Mouse (Mus musculus) hindbrain, embryonic 16.5 days (tissue): ENCODE results near the gene Mrpl47. TPM values are rescaled to one million over a fixed set of nuclear protein-coding genes. Genes with fewer than 3 reads are reported as not detected.
"Not testable (repeated sequence)": the region's sequence is repeated elsewhere in the genome, so short reads cannot be mapped to it uniquely, and the experiment has no call there.

Experiments
- ATAC-seq: fragments of 200-750 bp; cut with Nextera tagmentation; 2 replicates; pipeline ENCODE4 v1.8.0; 2017; ENCODE audit warnings: moderate TSS enrichment, moderate library complexity
- H3K27ac ChIP-seq: fragments of 300-500 bp; sonication (generic); 2 replicates; pipeline ENCODE4 v1.5.1; 2014; ENCODE audit warnings: low read depth, mild to moderate bottlenecking, control low read depth, low read length, moderate library complexity
- H3K27me3 ChIP-seq: fragments of 300-500 bp; sonication (generic); replicated peaks from 2 replicates; pipeline ENCODE4 v1.6.1; 2014; ENCODE audit warnings: low read length; ENCODE audit not compliant: control insufficient read depth, insufficient read depth
- H3K36me3 ChIP-seq: fragments of 300-500 bp; sonication (generic); 2 replicates; pipeline ENCODE4 v1.6.1; 2014; ENCODE audit warnings: mild to moderate bottlenecking, low read length, moderate library complexity, mixed read lengths; ENCODE audit not compliant: control insufficient read depth, insufficient read depth
- H3K4me1 ChIP-seq: fragments of 300-500 bp; sonication (generic); 2 replicates; pipeline ENCODE4 v1.6.1; 2014; ENCODE audit warnings: low read depth, low read length; ENCODE audit not compliant: control insufficient read depth, insufficient read depth
- H3K4me2 ChIP-seq: fragments of 300-500 bp; sonication (generic); 2 replicates; pipeline ENCODE4 v1.6.1; 2014; ENCODE audit warnings: mild to moderate bottlenecking, low read length, control low read depth, moderate library complexity
- H3K4me3 ChIP-seq: fragments of 300-500 bp; sonication (generic); 2 replicates; pipeline ENCODE4 v1.5.1; 2014; ENCODE audit warnings: mild to moderate bottlenecking, low read length, control low read depth, moderate library complexity
- H3K9ac ChIP-seq: fragments of 300-500 bp; sonication (generic); 2 replicates; pipeline ENCODE4 v1.6.1; 2014; ENCODE audit warnings: low read depth, mild to moderate bottlenecking, control low read depth, low read length, moderate library complexity
- H3K9me3 ChIP-seq: fragments of 300-500 bp; sonication (generic); 2 replicates; pipeline ENCODE4 v1.6.1; 2014; ENCODE audit warnings: mild to moderate bottlenecking, low read length, moderate library complexity; ENCODE audit not compliant: control insufficient read depth
- WGBS: fragments of 180-500 bp; shearing (Covaris S2); extraction: QIAGEN DNeasy Blood & Tissue Kit; methylation state at CpG from one replicate; pipeline ENCODE4 v1.1.7; 2014; 5-methylcytosine and 5-hydroxymethylcytosine counted together
- polyA plus RNA-seq: library from polyadenylated mRNA; unstranded; fragments of >200 nt; fragmentation: Nextera tagmentation; extraction: Ambion mirVana; gene quantifications from 2 replicates; pipeline ENCODE4 v1.2.1, GENCODE M21; 2015

The Mrpl47 gene
- polyA plus RNA-seq, 1 experiment from 2014 or later, result 30.5 TPM

DNA sequence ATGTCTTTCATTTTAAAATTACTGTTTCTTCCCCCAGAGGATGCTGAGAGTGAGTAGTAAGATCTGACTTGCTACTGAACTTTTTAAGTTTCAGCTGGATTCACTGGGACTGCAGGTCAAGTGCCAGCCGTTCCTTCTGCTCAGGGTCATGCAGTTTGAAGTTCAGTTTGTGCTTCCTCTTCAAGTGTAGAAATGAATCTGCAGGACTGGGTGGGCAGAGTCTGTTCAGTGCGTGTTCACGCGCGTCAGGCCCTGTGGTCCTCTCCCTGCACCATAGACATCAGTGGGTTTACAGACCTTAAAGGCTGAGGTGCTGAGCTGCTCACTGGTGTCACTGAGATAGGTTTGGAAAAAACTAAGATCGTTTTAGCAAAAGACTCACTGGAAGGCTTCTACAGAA, 7.6 kb upstream of the Mrpl47 start:
- no peak overlapping the region for H3K4me2 ChIP-seq
- H3K36me3 ChIP-seq, result peaks cover 29% of the 10 kb centered on the region
- no peak for ATAC-seq
- H3K9ac ChIP-seq, result no peak overlapping the region
- H3K4me3 ChIP-seq, result no peak overlapping the region
- no peaks in the 10 kb centered on the region for H3K9me3 ChIP-seq
- no peaks in the 10 kb centered on the region for H3K27me3 ChIP-seq
- H3K27ac ChIP-seq, result no peak overlapping the region
- 95% methylated on average over 6 of the region's 6 CpGs for WGBS
- H3K4me1 ChIP-seq, result no peaks in the 10 kb centered on the region

DNA sequence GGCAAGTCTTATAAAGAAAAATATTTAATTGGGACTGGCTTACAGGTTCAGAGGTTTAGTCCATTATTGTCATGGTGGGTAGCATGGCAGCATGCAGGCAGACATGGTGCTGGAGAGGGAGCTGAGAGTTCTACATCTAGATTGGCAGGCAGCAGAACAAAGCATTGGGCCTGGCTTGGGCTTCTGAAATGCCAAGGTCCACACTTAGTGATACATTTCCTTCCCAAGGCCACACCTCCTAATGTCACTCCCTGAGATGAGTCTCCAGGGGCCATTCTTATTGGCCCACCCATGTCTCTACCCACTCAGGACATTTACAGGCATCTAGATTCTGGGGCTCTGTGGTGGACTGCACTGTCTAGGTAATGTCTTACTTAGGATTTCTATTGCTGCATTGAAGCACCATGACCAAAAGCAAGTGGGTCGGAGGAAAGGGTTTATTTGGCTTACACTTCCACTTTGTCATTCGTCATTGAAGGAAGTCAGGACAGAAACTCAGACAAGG, 4.9 kb upstream of the Mrpl47 start:
- Histone ChIP-seq H3K36me3 (peaks cover 16% of the 10 kb centered on the region), H3K27me3 (no peaks in the 10 kb centered on the region), H3K27ac (no peak overlapping the region), H3K9me3 (no peaks in the 10 kb centered on the region), H3K9ac (no peak overlapping the region), H3K4me2 (no peak overlapping the region), H3K4me3 (no peak overlapping the region), H3K4me1 (peaks cover 10% of the 10 kb centered on the region)
- 91% methylated on average over 2 of the region's 2 CpGs for WGBS
- no peak for ATAC-seq

- 97% methylated on average over 5 of the region's 5 CpGs for WGBS
- H3K36me3 ChIP-seq, result peaks cover 8% of the 10 kb centered on the region; the same call in 1 of the 2 replicates
- no peaks in the 10 kb centered on the region for H3K9me3 ChIP-seq
- ATAC-seq, result no peak
- H3K4me2 ChIP-seq, result no peak overlapping the region
- no peak overlapping the region for H3K27ac ChIP-seq
- peaks cover 17% of the 10 kb centered on the region for H3K4me1 ChIP-seq
- no peak overlapping the region for H3K9ac ChIP-seq
- H3K4me3 ChIP-seq, result no peak overlapping the region
- H3K27me3 ChIP-seq, result no peaks in the 10 kb centered on the region
Observed at GRCm38 (mm10) chr3:32738549-32738948, 1.1 kb upstream of the Mrpl47 start.

GRCm38 (mm10) chr3:32736244-32737171, 897 bp downstream of the Mrpl47 start, which contains the start of gene Ndufb5:
Gene Ndufb5, plus strand, starts transcription at chr3:32736990.
- peak within 1 kb of the TSS; percentile 82 for H3K4me3 ChIP-seq
- ATAC-seq, result peak; percentile 99
- H3K4me2 ChIP-seq, result peak within 1 kb of the TSS; percentile 69
- peak within 1 kb of the TSS; percentile 92 for H3K27ac ChIP-seq
- H3K4me1 ChIP-seq, result peaks cover 17% of the 10 kb centered on the region
- no peaks in the 10 kb centered on the region for H3K9me3 ChIP-seq
- peak within 1 kb of the TSS; percentile 85 for H3K9ac ChIP-seq
- H3K27me3 ChIP-seq, result no peaks in the 10 kb centered on the region
- WGBS, result under 1% methylated on average over 62 of the region's 62 CpGs
- H3K36me3 ChIP-seq, result peaks cover 17% of the 10 kb centered on the region

DNA sequence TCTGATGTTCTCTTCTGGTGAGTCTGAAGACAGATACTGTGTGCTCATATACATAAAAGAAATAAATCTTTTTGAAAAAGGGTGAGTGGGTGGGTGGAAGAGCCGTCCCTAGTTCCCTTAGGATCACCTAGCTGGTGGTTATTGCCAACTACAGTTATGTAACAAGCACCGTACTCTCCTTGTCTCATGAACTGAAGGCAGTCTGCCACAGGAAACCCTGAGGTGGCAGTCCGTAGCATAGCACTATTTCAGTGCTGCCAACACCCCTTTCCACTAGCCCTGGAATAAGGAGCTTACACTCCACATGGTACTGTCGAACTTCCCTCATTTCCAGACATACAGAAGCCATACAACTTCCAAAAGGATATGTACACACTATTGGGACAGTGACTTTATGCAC, 9.5 kb downstream of the Mrpl47 start:
- H3K4me1 ChIP-seq, result no peaks in the 10 kb centered on the region
- H3K9me3 ChIP-seq, result no peaks in the 10 kb centered on the region
- ATAC-seq, result no peak
- H3K27ac ChIP-seq, result no peak overlapping the region
- H3K9ac ChIP-seq, result no peak overlapping the region
- H3K4me2 ChIP-seq, result no peak overlapping the region
- H3K27me3 ChIP-seq, result no peaks in the 10 kb centered on the region
- no peak overlapping the region for H3K4me3 ChIP-seq
- peaks cover 64% of the 10 kb centered on the region for H3K36me3 ChIP-seq
- WGBS, result 90% methylated on average over 4 of the region's 4 CpGs

- H3K27me3 ChIP-seq, result no peaks in the 10 kb centered on the region
- no peaks in the 10 kb centered on the region for H3K9me3 ChIP-seq
- no peaks in the 10 kb centered on the region for H3K4me1 ChIP-seq
- no peak for ATAC-seq
- H3K4me3 ChIP-seq, result no peak overlapping the region
- H3K4me2 ChIP-seq, result no peak overlapping the region
- H3K36me3 ChIP-seq, result peaks cover 61% of the 10 kb centered on the region
- WGBS, result 91% methylated on average over 5 of the region's 5 CpGs
- no peak overlapping the region for H3K27ac ChIP-seq
- no peak overlapping the region for H3K9ac ChIP-seq
Observed at GRCm38 (mm10) chr3:32725951-32726350, 11.5 kb downstream of the Mrpl47 start.

GRCm38 (mm10) chr3:32724191-32724590, 13.2 kb downstream of the Mrpl47 start:
- H3K4me3 ChIP-seq, result no peak overlapping the region

DNA sequence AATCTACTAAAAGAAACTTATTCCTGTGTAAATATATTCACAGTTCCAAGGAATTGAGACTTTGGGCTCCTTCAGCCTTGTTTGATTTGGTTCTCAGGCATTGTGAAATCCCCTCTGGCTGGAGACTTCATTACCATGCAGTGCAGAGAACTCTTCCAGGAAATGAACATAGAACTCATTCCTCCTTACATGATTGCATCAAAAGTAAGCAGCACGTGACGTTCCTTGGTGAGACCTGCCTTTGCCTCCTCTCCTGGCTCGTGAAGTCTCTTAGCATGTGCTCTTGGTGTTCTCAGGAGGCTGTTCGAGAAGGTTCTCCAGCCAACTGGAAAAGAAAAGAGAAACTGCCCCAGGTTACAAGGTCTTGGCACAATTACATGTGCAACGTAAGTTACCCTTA, 19.1 kb downstream of the Mrpl47 start:
- Histone ChIP-seq H3K9me3 (no peaks in the 10 kb centered on the region), H3K27me3 (no peaks in the 10 kb centered on the region), H3K27ac (no peak overlapping the region), H3K9ac (no peak overlapping the region), H3K36me3 (peaks cover 55% of the 10 kb centered on the region), H3K4me2 (no peak overlapping the region), H3K4me3 (no peak overlapping the region), H3K4me1 (no peaks in the 10 kb centered on the region)
- WGBS, result 94% methylated on average over 5 of the region's 5 CpGs
- ATAC-seq, result no peak

More at GRCm38 (mm10) chr3:32724191-32724590, 13.2 kb downstream of the Mrpl47 start:
- 96% methylated on average over 7 of the region's 7 CpGs for WGBS
- ATAC-seq, result no peak
- no peak overlapping the region for H3K4me2 ChIP-seq
- peaks cover 61% of the 10 kb centered on the region for H3K36me3 ChIP-seq
- no peaks in the 10 kb centered on the region for H3K9me3 ChIP-seq
- H3K4me1 ChIP-seq, result no peaks in the 10 kb centered on the region
- no peaks in the 10 kb centered on the region for H3K27me3 ChIP-seq
- H3K27ac ChIP-seq, result no peak overlapping the region
- H3K9ac ChIP-seq, result no peak overlapping the region

- H3K4me2 ChIP-seq, H3K27ac ChIP-seq, H3K9ac ChIP-seq, H3K4me3 ChIP-seq, H3K4me1 ChIP-seq, H3K9me3 ChIP-seq, H3K27me3 ChIP-seq, ATAC-seq: not testable (repeated sequence)
- WGBS, result 95% methylated on average over 6 of the region's 6 CpGs
- H3K36me3 ChIP-seq, result peaks cover 49% of the 10 kb centered on the region
Observed at GRCm38 (mm10) chr3:32717403-32717802, 20.0 kb downstream of the Mrpl47 start.
